Mouse (Mus musculus) midbrain, embryonic 10.5 days (tissue): ENCODE measurements at regions not wholly inside any gene's neighbourhood (a gene's known extent, or its start where the extent isn't known, plus 50 kb on each side); places are given as distances from the start of the nearest gene placed in this dataset.

ENCODE experiments used
- DNase-seq: peaks from one replicate; pipeline ENCODE4 v3.0.0-alpha.2; 2017; ENCODE audit warnings: low spot score
- H3K27ac ChIP-seq: fragments of 300-500 bp; sonication (generic); replicated peaks from 2 replicates; pipeline ENCODE4 v1.5.1; 2016; ENCODE audit warnings: mild to moderate bottlenecking
- H3K27me3 ChIP-seq: fragments of 300-500 bp; sonication (generic); 2 replicates; pipeline ENCODE4 v1.6.1; 2016; ENCODE audit warnings: low read depth, mild to moderate bottlenecking; ENCODE audit not compliant: poor library complexity, severe bottlenecking
- H3K36me3 ChIP-seq: fragments of 300-500 bp; sonication (generic); 2 replicates; pipeline ENCODE4 v1.6.1; 2016; ENCODE audit warnings: mild to moderate bottlenecking, moderate library complexity
- H3K4me1 ChIP-seq: fragments of 300-500 bp; sonication (generic); 2 replicates; pipeline ENCODE4 v1.6.1; 2016
- H3K4me3 ChIP-seq: fragments of 300-500 bp; sonication (generic); 2 replicates; pipeline ENCODE4 v1.5.1; 2016; ENCODE audit warnings: mild to moderate bottlenecking, moderate library complexity
- H3K9me3 ChIP-seq: fragments of 300-500 bp; sonication (generic); replicated peaks from 2 replicates; pipeline ENCODE4 v1.6.1; 2016; ENCODE audit warnings: mild to moderate bottlenecking
- WGBS: fragments of 180-500 bp; shearing (Covaris S2); methylation state at CpG from one replicate; pipeline ENCODE4 v1.1.7; 2016; 5-methylcytosine and 5-hydroxymethylcytosine counted together

- Histone ChIP-seq H3K27me3 (no peaks in the 10 kb centered on the region), H3K27ac (no peak overlapping the region), H3K4me3 (no peak overlapping the region), H3K9me3 (no peaks in the 10 kb centered on the region), H3K36me3 (no peaks in the 10 kb centered on the region), H3K4me1 (no peaks in the 10 kb centered on the region)
- DNase-seq, result no peak
- WGBS, result 80% methylated on average over 3 of the region's 3 CpGs
Measured at GRCm38 (mm10) chr1:108255147-108255546, 665.3 kb downstream of the Serpinb8 start.

GRCm38 (mm10) chr1:108259355-108259754 is 669.5 kb downstream of the Serpinb8 start:
- Histone ChIP-seq H3K4me1 (no peaks in the 10 kb centered on the region), H3K9me3 (no peaks in the 10 kb centered on the region), H3K4me3 (no peak overlapping the region), H3K27ac (no peak overlapping the region), H3K27me3 (no peaks in the 10 kb centered on the region), H3K36me3 (no peaks in the 10 kb centered on the region)
- DNase-seq, result no peak

GRCm38 (mm10) chr1:108282099-108282498 is 692.3 kb downstream of the Serpinb8 start:
- Histone ChIP-seq H3K27ac (no peak overlapping the region), H3K27me3 (no peaks in the 10 kb centered on the region), H3K36me3 (no peaks in the 10 kb centered on the region), H3K4me1 (no peaks in the 10 kb centered on the region), H3K9me3 (no peaks in the 10 kb centered on the region), H3K4me3 (no peak overlapping the region)
- 85% methylated on average over 5 of the region's 5 CpGs for WGBS
- DNase-seq, result no peak

GRCm38 (mm10) chr1:108286571-108286970 is 696.8 kb downstream of the Serpinb8 start:
- Histone ChIP-seq H3K27ac (no peak overlapping the region), H3K4me1 (no peaks in the 10 kb centered on the region), H3K4me3 (no peak overlapping the region), H3K9me3 (no peaks in the 10 kb centered on the region), H3K36me3 (no peaks in the 10 kb centered on the region), H3K27me3 (no peaks in the 10 kb centered on the region)
- WGBS, result 73% methylated on average over 1 of the region's 1 CpGs
- DNase-seq, result no peak
